Mouse (Mus musculus): Measurements from ENCODE around the gene Rsg1.

The Rsg1 gene

DNA sequence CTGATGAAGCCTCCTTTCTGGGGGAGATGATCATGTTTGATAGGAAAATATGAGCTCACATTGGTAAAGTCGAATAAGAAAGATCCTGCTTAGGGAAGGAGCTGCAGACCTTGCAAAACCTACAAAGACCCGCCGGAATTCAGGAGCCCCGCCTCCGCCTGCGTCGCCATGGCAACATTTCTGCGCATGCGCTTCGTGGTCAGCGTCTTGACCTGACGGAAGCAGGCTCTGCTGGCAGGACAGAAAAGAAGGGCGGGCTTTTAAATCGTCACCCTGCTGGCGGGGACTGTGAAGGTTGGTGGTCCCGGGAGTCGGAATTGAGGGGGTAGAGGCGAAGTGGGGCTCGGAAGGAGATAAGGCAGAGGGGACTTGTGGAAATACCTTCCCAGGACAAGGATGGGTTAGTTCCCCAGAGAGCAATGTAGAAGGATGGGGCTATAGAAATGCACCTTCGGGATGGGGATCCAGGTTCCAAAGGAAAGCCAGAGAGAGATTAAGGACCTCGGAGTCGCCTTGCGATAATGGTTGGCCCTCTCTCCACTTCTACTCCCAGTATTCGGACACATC lies at the start of gene Rsg1:
TSS of gene Rsg1 (plus strand) at position 187 of the 567 bp plus-strand sequence.
- DNase-seq (ENCODE audit: inconsistent ontology term), result peak; percentile 89

DNA sequence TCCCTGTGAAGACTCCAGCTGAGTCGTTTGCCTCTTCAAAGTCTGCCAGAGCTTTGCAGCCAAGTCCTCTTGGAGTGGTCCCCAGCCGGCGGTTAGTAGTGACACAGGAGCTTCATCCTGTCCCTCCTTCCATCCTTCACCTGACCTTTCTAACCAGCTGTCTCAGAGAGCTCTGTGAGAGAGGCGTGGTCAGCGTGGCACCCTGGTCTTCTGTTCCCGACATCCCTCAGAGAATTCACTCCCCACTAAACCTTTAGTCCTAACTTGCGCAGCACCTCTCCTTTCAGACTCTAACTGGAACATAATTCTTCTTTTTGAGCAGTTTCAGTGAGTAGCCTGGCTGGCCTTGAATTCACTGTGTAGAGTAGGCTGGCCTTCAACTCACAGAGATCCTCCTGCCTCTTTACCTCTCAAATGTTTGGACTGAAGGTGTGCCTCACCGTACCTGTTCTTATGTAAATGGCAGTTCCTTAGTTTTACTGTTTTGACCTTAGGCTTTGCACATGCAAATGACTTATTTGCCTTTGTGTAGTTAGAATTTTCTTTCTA lies 47.9 kb upstream of the Rsg1 start:
- DNase-seq (ENCODE audit: inconsistent ontology term), result no peak

DNA sequence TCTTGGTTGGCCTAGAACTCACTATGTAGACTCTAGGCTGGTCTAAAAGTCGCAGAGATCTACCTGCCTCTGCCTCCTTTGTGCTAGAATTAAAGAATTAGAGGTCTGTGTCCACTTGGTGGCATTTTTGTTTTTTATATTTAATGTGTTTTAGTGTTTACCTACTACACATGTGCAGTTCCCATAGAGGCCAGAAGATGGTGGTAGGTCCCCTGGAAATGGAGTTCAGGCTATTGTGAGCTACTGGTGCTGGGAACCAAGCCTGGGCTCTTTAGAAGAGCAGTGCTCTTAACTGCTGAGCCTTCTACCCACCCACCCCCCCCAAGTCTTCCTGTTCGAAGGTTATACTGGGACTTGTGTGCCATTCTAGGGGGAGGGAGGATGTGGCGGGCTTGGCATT lies 46.6 kb upstream of the Rsg1 start:
- DNase-seq (ENCODE audit: inconsistent ontology term), result no peak

DNA sequence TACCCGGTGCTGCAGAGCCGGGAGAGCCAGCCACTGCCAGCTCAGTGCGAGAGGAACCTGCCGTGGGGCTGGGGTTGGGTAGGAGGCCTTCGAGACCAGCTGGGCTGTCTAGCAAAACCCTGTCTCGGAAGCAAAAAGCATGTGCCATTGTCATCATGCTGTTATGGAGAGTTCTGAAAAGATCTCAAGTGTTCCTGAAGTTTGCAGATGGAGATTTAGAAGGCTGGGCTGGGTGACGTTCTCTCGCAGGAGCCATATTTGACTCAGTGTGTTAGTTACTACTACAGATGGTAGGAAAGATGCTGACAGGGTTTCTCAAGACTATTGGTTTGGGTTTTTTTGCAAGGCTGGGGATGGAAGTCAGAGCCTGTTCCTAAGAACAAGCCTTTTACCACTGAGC lies 41.6 kb upstream of the Rsg1 start:
- DNase-seq (ENCODE audit: inconsistent ontology term), result no peak

DNA sequence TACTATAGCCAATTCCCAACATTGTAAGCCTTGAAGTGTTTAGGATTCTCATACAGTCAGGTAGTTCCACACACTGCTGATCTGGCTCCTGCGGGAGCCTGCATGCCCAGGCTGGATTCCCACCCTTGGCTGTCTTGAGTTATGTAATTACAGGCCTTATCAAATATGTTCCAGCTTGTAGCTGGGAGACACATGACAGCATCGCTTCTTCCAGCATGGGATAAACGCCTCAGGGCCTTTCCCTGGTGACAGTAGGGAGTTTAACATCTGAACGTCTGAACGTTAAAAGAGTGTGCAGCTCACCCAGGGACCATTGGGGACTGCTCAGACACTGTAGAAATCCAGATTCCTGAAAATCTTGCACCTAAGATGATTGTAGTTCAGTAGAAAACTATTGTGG lies 38.0 kb upstream of the Rsg1 start:
- no peak for DNase-seq (ENCODE audit: inconsistent ontology term)

DNA sequence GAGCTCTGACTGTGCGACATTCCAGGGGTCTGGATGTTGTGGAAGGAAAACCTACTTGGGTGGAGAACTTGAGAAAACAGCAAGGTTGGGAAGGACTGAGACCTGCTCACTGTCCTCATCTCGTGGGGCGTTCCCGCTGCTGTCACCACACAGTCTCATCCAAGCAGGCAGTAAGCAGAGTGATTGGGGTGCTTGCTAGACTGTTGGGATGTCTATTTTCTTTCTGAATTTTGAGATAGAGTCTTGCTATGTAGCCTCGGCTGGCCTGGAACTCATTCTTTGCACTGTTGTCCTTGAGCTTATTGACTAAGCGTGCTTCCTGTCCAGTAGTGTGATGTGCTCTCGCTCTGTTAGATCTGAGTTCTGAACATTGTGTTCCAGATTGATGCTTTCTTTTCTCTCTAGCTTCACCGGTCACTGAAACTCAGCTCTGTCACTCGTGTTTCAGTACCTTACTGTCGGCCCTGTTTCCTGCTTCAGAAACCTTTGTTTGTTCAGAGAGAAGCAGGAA lies 37.4 kb upstream of the Rsg1 start:
- DNase-seq (ENCODE audit: inconsistent ontology term), result no peak

DNA sequence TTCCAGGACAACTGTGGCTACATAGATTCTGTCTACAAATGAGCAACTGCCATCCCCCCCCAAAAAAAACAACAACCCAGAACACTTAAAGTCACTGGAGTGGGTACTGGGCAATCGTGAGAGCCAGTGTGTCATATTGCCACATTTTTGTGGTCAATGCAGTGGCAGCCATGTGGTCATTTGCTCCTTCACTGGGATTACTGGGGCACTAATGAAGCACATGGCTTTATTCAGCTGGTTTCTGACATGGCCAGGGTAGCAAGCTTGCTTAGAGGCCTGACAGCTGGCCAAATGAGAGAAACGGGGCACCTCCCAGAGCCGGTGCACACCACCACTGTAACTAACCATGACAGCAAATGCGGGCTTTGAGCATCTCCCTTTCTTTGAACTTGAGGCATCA lies 35.3 kb upstream of the Rsg1 start:
- DNase-seq (ENCODE audit: inconsistent ontology term), result peak; percentile 79

DNA sequence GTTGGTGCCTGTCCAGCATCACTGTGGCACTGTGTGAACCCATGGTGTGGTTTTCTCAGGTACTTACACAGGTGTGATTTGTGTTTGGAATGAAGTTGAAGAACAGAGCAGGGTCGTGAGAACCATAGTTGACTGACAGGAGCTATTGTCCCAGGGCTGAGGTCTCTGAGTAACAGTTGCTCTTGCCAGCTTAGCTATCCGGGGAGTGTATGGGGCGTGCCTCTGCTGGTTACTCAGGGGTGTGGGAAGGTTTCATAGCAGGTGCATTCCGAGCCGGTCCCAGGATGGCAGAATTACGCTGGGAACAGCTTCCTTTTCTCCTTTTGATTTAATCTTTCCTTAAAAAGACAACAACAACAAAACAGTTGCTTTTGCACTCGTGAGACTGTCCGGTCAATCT lies 32.9 kb upstream of the Rsg1 start:
- no peak for DNase-seq (ENCODE audit: inconsistent ontology term)

DNA sequence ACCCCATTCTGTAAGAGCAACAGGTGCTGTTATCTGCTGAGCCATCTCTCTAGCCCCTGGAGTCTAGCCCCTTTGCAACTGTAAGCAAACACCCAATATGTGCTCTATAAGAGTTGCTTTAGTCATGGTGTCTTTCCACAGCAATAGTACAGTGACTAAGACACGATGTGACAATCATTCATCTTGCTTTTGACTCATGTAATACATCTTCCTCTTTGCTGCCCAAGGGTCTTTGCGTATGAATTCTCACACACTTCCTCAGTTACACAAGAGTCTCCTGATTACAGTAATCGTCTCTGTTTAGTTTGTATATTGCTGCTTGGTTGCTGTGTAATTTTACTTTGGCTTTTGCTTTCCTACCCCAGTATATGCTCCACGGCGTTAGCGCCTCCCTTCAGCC lies 31.8 kb upstream of the Rsg1 start:
- DNase-seq (ENCODE audit: inconsistent ontology term), result no peak

DNA sequence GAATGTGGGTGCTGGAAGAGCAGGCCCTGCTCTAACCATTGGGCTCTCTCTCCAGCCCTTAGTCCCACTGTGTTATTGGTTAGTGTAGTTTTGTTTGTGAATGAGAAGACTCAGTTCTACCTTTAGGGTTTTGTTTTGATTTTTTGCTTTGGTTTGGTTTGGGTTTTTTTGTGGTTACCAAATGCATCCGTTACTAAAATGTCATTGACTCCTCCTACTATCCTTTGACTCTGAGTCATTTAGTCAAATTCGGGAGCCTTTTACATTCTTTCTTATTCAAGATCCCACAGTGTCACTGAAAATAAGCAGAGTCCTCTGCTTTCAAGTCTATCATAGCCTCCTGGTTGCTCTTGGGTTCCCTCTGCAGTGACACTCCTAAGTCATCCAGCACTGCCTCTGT lies 29.8 kb upstream of the Rsg1 start:
- no peak for DNase-seq (ENCODE audit: inconsistent ontology term)

DNA sequence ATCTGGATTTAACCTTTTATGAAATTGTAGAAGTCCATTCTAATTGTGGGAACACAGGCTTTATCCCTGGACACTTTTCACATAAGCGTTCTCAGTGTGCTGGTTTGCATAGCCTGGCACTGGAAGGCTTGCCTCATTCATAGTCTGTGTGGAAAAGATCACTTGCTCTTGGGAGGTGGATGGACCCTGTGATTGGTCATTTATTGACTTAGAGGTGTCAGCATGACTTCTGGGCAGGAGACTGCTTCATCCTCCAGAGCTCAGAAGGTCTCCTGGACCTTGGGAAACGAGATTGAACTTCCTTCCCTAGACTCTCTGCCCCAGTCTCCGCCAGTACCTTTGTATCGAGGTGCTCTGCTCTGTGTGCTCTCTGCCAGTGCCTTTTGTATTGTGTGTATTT lies 29.3 kb upstream of the Rsg1 start:
- no peak for DNase-seq (ENCODE audit: inconsistent ontology term)

DNA sequence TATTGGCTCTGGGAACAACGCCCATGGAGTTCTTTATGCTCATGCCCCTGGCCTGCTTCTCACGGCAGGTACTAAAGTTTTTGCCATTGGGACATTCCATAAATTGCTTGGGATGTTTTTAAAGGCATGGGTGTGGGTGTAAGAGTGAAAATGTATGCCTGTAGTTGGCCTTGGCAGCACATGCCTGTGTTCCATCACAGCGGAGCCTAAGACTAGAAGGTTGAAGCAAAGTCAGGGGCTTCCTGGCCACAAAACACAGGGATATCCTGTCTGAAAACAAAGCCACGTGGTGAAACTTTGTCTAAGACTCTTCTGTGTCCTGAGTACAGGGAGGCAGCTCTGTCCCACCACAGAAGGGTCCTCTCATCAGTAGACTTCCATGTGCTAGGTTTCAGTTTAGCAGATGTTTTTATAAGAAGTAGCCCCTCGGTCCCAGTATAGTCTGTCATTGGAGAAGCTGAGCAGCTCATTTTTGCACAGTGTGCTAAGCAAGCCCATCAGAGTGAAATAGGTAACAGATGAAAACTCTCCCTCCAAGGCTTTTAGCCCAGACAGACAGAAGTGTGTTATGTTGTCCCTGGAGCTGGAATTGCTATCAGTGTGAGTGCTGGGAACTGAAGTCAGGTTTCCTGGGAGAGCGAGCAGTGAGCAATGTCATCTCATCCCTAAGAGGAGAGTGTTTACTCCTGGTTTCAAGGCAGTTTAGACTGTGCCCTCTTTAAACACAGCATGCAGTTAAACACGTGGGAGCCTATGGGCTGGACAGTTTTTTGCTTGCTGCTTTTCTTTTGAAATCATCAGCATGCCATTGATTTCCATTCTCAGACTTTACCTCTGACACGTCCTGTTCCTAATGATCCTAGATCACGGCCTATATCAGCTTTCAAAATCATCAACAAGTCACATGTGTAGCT lies 26.6 kb upstream of the Rsg1 start:
- DNase-seq (ENCODE audit: inconsistent ontology term), result no peak

DNA sequence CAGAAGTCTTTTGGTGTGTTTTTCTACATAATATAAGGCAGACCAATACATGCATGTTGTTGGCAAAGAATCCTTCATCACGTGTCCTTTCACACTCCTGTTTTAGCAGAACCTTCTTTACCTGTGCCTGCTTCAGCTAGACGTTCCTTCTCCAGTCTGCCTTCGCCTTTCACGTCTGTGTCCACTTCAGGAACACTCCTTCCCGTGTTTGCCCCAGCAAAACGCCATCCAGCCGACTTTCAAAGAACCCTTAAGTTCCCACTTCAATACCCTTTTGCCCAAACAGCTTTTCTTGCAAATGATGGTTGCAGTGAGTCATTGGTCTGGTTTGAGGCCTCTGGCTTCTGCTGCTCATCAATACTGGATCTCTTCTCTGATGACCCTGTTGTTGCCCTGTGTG lies 22.5 kb upstream of the Rsg1 start:
- DNase-seq (ENCODE audit: inconsistent ontology term), result no peak

DNA sequence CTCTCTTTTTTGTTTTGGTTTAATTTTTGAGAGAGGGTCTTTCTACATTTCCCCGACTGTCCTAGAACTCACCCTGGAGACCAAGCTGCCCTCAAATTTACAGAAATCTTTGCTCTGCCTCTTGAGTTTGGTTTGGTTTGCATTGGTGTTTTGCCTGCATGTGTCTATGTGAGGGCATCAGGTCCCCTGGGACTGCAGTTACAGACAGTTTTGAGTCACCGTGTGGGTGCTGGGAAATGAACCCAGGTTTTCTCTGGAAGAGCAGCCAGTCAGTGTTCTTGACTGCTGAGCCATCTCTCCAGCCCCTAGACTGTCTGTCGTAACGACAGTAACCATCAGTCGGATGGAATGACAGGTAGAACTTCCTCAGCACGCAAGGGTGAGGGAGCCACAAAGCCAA lies 19.2 kb upstream of the Rsg1 start:
- no peak for DNase-seq (ENCODE audit: inconsistent ontology term)

DNA sequence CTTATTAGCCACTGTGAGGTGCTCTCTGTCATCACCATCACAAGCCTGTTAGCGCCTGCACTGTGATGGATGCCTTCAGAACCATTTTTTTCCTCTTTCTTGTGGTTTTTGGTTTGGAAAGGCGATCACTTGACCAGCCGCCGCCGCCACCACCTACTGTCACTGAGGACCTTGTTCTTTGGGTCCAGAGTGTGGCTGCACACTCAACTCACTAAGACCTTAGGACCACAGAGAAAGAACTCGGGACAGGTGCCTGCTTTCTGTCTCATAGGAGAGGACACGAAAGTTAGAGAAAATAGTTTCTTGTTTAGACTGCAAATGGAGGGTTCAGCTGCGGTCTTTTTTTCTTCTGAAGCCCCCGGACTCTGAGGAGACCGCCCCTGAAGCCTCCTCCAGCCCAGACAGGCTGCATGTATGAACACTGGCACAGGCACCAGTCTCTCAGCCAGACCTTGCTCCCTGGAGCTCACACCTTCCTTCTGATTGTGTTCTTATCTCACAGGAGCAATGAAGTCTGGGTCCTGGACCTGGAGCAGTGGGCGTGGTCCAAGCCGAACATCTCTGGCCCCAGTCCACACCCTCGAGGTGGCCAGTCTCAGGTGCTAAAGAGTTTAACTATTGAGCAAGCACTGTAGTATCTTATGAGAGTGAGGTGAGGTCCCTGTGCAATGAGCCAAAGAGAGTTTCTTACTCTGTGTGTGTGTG lies 16.6 kb upstream of the Rsg1 start:
- DNase-seq (ENCODE audit: inconsistent ontology term), result no peak

DNA sequence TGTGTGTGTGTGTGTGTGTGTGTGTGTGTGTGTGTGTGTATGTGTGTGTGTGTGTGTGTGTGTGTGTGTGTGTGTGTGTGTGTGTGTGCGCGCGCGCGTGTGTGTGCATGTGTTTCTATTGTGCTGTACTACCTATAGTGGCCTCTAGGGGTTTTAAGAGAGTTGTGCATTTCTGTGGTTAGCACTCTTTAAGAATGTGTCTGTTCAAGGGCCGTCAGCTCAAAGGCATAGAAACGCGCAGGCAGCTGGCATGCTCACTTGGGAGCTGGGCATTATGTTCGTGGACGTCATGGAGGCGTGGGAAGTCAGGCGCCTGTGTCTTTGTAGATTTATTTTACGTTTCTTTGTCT lies 16.1 kb upstream of the Rsg1 start:
- DNase-seq (ENCODE audit: inconsistent ontology term), result no peak

DNA sequence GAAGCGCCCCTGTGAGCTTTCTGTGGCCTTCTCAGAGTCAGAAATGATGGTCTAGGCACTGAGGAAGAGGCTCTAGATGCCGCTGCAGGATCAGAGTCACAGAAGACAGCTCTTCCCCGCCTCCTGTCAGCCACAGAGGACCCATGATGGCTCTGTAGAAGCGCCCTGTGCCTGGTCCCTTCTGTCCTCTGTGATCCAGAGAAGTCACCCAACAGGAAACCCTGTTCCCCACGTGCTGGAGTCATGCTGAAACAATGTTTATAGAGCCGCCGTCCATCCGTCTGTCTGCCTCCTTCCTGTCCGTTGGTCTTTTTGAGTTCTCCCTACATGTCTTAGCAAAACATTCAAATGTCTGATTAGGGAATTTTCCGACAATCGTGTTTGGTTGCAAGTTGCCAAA lies 12.8 kb upstream of the Rsg1 start:
- no peak for DNase-seq (ENCODE audit: inconsistent ontology term)

DNA sequence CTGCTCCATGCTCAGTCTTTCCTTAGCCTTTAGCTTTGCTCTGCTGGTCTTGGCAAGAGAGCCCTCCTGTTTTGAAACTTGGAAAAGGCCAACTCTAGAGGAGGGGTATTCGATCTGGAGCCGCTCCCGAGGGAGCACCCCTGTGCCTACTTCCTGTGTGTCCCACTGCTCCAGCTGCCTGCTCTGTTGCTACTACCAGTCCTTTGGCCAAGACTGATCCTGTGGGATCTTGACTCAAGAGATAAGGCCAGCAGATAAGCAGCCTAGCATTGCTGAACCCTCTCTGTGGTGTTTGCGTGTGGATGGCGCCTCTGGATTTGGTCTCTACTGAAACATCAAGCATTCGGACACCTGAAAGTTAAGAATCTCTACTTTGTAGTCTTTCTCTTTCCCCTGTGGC lies 11.6 kb upstream of the Rsg1 start:
- DNase-seq (ENCODE audit: inconsistent ontology term), result no peak

DNA sequence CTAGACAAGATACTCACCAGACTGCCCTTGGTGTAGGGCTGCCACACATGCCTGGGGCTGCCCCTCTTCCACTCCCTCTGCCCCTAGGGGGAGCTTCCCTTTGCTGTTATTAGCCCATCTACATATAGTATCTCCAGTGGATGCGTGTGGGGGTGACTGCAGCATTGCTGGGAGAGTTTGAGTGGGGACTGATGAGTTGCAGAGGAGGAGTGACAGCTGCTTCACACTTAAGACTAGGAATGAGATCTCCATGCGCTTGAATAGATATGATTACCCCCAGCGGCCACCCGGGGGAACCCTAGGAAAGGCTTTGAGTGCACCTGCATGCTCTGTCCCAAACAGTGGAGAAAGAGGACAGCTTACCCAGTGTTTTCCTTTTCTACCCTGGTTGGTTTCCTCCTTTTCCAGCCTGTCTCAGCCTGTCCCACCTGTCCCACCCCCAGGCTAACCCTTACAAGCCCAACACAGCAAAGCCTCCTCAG lies 9.1 kb upstream of the Rsg1 start:
- peak; percentile 16 for DNase-seq (ENCODE audit: inconsistent ontology term)

DNA sequence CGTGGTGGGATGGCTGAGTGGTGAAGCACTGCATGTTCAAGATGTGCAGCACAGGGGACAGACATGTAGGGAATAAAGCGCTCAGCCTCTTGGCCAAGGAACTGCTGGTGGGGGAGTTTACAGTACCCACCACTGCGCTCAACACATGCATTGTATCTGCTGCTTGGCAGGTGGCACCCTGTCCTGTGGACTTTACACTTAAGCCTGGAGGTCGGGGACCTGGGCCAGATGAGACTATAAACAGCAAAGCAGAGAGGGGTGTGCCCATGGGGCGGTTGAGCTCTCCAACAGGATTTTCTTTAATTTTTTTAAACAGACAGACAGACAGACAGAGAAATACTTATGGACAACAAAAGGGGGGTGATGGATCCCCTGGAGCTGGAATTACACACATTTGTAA lies 6.7 kb upstream of the Rsg1 start:
- DNase-seq (ENCODE audit: inconsistent ontology term), result no peak

DNA sequence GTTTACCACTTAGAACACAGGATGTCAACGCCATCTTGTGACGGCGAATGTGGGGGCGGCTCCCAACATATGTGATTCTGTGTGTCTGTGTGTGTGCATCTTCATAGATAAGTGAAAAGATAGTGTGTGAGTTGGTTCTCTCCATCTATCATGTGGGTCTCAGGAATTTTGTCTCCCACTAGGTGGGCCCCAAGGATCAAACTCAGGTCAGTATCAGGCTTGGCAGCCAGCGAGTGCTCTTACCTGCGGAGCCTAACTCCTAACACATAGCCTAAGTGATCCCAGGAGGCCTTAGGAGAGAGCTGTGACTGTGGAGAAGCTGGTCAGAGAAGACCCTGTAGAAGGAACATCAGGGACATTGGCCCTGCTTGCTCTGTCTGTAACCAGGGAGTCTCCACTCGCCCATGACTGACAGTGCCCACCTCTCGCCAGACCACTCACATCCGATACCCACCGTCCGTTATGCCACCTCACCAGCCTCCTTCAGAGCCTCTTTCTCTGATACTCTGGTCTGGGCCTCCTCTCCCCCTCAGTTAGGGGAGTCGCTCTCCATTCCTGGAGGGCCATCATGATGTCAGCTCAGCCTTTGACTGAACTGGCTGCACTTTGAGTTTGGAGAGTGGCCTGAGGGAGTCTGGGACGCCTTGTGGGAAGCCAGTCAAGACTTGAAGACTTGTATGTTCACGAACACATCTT lies 3.1 kb upstream of the Rsg1 start:
- peak; percentile 11 for DNase-seq (ENCODE audit: inconsistent ontology term)

DNA sequence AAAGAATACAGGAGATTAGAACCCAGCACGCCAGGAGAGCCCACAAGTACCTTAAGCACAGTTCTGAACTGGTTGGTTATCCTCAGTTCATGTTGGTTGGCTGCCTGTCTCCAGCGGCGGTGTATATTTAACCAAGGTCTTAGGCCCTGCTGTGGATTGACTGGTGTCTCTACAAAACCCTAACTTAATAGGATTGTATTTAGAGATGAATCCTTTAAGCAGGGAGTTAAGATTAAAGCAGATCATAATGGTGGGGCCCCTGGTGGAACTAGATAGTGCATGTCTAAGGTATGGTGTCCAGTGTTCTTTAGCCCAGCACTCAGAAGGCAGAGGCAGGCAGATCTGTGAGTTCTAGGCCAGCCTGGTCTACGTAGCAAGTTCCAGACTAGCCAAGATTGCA lies 2.1 kb upstream of the Rsg1 start:
- DNase-seq (ENCODE audit: inconsistent ontology term), result no peak
